Mouse (Mus musculus): Measurements from ENCODE around the gene Camk2b.
"Not testable (repeated sequence)": the region's sequence is repeated elsewhere in the genome, so short reads cannot be mapped to it uniquely, and the experiment has no call there.

- not testable (repeated sequence) for TF ChIP-seq CTCF (conservative IDR thresholded peaks at IDR 0.05; ENCODE audit: insufficient read depth, insufficient read length, low read depth, low read length); POLR2A (IDR thresholded peaks at IDR 0.05; ENCODE audit: low read depth, low read length)
Measured at GRCm38 (mm10) chr11:6007779-6008128, 58.4 kb downstream of the Camk2b start.
